Mouse (Mus musculus): ENCODE results near the gene Pisd.

Pisd gene

GRCm38 (mm10) chr5:32711485-32711884 lies 74.0 kb downstream of the Pisd start:
- DNase-seq (ENCODE audit: low spot score in 2 of 2): no peak

GRCm38 (mm10) chr5:32706226-32706780 lies 79.1 kb downstream of the Pisd start:
- no peak for DNase-seq (ENCODE audit: low spot score in 2 of 2)

- DNase-seq (ENCODE audit: low spot score in 2 of 2): no peak
Observed at GRCm38 (mm10) chr5:32697208-32697867, 88.1 kb downstream of the Pisd start.

- DNase-seq (ENCODE audit: low spot score in 2 of 2): no peak
Observed at GRCm38 (mm10) chr5:32693411-32693810, 92.0 kb downstream of the Pisd start.
